Mouse (Mus musculus) mouse trophoblast stem cell (cell line): ENCODE data around the gene Sh3bgrl3.

Experiments
- in situ Hi-C, 2 experiments: fragments of 300-500 bp; cut with MseI, MboI; formaldehyde crosslinking; loops; 2 replicates in 1 of 2; 3 replicates in 1 of 2; pipeline ENCODE4 v1.15.1; 2025

Sh3bgrl3 gene

DNA sequence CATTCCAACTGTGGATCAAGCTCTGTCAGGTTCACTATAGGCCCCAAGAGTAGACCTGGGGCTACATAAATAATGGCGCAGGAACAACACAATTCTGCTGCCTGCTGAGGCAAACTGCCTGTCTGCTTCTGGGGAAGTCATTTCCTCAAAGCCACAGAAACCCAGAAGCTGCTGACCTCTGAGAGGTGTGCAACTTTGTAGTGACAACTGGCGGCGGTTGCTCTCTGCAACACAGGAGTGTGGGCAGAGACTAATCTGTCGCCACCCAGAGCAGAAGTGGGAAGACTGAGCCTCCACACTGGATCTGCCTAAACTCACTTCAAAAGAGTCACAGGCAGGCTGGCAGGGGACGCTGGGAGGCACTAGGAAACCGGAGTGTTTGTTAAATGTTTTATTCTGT is 893 bp upstream of the Sh3bgrl3 start:
- in situ Hi-C loops: loop anchor here in 1 of 2 experiments (5.0 kb wide), 1 partner anchor 37 kb away; no protein-coding TSS in a partner anchor

DNA sequence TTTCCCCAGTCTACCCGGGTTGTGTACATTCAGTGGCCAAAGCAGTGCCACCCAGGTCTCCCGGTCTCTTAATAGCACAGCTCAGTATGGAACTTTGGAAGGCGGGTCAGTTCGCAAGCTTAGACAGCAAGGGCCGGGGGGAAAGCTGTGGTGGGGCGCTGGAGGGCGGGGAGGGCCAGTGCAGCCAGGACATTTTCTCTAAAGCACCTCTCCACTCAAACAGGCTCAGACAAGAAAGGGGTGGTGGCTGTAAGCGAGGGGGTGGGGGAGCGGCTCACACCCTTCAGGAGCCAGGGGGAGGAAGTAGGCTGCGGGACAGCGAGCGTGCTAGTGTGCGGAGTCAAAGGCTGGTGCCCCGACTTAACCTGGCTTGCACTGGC is 384 bp upstream of the Sh3bgrl3 start:
- in situ Hi-C loops: loop anchor here in 1 of 2 experiments (5.0 kb wide), 1 partner anchor 37 kb away; no protein-coding TSS in a partner anchor

- in situ Hi-C loops: loop anchor here in 1 of 2 experiments (5.0 kb wide), 1 partner anchor 35 kb away; no protein-coding TSS in a partner anchor
Measured at GRCm38 (mm10) chr4:134127793-134128192, 796 bp downstream of the Sh3bgrl3 start.

GRCm38 (mm10) chr4:134127121-134127455 is 1.5 kb downstream of the Sh3bgrl3 start:
- in situ Hi-C loops: loop anchor here in 1 of 2 experiments (5.0 kb wide), 1 partner anchor 35 kb away; no protein-coding TSS in a partner anchor

DNA sequence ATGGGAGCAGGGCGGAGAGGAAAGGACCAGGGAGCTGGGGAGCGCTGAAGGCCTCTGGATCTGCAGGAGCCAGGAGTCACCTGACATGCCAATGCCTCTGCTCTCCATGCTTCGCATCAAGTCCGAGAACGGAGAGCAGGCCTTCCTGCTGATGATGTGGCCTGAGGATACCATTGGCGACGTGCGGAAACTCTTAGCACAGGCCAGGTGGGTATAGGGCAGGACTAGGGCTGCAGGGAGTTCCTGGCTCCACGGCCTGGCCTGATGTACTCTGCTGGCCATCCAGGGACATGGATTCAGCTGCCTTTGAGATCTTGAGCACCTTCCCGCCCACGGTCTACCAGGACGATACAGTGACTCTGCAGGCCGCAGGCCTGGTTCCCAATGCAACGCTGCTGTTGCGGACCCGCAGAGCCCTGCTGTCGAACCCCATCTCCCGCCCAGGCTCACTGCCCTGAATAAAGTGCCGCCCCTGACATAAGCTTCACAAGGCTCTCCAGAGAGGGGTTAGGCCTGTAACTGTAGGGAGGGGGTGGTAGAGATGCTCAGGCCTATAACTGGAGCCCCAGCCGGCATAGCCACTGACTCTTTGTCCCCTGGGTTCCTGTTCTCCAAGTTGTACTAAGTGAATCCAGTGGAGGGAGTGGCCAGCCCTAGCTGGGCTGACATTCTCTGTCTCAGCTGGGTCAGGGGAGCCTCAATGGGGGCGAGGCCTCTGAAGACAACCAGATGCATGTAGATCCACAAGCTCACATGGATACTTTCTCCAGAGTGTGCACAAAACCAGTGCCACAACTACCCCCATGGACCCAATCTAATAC is 2.1 kb downstream of the Sh3bgrl3 start:
- in situ Hi-C loops: loop anchor here in 1 of 2 experiments (5.0 kb wide), 1 partner anchor 34 kb away; no protein-coding TSS in a partner anchor

- in situ Hi-C loops: loop anchor here in 1 of 2 experiments (5.0 kb wide), 1 partner anchor 33 kb away; no protein-coding TSS in a partner anchor
Measured at GRCm38 (mm10) chr4:134125383-134126060, 3.1 kb downstream of the Sh3bgrl3 start.

DNA sequence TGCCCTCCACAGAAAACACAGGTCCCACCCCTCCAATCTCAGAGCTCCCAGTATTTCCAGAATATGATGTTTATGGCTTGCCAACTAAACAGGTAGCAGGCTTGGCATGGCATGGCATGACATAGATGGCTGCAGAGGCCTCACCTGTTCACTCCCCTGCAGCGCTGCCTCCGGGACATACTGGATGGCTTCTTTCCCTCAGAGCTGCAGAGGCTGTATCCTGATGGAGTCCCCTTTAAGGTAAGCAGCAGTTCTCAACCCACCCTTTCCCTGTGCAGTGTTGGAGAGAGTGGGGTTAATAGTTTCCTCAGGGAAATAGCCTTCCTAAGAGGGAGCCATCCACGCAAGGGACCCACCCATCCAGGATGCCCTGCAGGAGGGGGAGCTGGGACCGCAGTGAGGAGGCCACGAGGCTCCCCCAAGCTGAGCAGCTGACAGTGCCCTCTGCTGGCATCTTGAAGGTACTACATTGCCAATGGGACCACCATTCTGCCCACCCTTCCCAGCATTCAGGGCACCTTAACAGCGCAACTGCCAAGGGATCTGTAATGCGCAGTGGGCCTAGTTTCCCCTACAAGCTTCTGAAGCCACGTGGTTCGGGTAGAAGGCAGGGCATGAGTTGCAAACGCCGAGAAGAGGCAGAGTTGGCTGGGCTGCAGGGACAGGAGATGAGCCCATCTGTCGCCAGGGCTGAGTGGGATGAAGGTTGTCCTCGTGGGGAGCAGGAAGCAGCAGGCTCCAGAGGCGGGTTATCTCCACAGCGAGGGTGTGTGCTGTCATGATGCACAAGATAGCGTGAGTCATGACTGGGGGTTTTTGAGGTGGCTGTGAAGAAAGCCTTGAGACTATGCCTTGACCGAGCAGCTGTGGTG is 4.7 kb downstream of the Sh3bgrl3 start:
- in situ Hi-C loops: no loop called here

GRCm38 (mm10) chr4:134123147-134123546 is 5.4 kb downstream of the Sh3bgrl3 start:
- in situ Hi-C loops: no loop called here

- in situ Hi-C loops: no loop called here
Measured at GRCm38 (mm10) chr4:134122281-134122680, 6.3 kb downstream of the Sh3bgrl3 start.

GRCm38 (mm10) chr4:134121571-134121970 is 7.0 kb downstream of the Sh3bgrl3 start:
- in situ Hi-C loops: no loop called here

GRCm38 (mm10) chr4:134120916-134121315 is 7.7 kb downstream of the Sh3bgrl3 start:
- in situ Hi-C loops: no loop called here

DNA sequence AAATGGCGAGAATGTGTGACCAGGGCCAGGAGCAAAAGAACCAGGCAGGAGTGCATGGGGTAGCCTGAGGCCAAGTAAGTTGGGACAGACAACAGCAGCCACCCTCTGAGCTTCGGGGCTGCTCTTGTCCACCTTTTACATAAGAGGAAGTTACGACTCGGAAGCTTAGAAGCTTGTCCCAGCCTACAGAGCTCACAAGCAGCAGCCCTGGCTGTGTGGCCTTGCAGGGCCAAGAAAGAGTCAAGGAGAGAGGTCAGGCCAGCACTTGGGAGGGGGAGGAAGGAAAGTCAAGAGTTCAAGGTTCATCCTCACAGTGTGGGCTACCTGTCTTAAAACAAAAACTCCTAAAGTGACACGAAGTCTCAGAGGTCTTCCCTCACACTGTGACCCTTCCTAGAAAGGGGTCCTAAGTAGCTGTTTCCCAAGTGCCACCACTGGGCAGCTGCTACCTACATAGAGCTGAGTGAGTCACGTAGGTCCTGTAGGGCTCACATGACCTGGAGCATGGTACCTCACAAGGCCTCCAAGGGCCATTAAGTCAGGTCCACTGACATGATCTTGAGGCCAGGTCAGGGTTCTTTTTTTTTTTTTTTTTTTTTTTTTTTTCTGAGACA is 8.3 kb downstream of the Sh3bgrl3 start:
- in situ Hi-C loops: no loop called here

GRCm38 (mm10) chr4:134119644-134120043 is 8.9 kb downstream of the Sh3bgrl3 start:
- in situ Hi-C loops: no loop called here

DNA sequence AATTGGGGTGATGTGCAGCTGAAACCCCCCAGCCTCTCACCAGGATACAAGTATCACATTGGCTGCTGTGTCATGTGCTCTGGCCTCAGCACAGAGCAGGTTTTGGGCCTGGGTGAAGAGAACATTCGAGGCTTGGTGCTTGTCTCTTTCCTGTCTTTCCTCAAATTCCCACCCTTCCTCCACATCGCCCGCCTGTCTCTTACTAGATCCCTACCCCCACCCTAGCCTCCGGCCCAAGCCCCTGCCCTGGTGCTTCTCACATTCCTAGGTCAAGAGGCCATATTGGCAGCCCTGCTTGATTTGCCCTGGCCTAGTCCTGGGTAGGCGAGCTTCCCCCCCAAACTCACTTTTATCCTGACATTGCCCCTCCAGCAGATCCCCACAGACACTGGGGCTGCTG is 9.5 kb downstream of the Sh3bgrl3 start:
- in situ Hi-C loops: no loop called here

DNA sequence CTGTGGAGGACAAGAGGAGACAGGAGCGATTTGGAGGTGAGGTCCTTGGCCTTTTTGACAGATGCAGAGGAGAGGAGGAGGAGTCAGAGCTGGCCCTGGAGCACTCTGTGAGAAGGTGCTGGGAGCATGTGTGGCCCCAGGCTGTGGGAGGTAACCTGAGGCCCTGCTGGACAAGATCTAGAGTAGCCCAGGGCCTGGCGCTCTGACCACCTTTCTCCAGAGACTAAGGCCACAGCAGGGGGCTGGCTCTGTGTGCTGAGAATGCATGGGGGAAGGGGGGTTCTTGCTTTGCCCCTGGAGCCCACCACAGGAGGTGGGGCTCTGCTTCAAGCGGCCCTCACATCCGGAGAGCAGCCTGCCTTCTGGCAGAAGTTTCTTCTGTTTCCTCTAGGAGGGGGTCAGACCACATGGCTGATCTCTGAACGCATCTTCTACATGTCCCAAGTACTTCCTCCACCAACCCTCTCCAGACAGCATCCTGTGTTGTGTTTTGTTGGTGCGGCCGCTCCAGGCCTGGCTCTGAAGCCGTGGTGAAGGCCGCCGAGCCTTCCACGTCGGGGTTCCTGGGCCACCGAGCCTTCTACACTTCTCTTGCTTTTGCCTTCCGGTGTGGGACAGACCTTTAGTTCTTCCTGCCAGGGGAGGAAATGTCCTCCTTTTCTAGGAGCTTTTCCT is 10.3 kb downstream of the Sh3bgrl3 start:
- in situ Hi-C loops: no loop called here

GRCm38 (mm10) chr4:134117012-134117411 is 11.6 kb downstream of the Sh3bgrl3 start:
- in situ Hi-C loops: no loop called here

- in situ Hi-C loops: no loop called here
Measured at GRCm38 (mm10) chr4:134116501-134116900, 12.1 kb downstream of the Sh3bgrl3 start.

DNA sequence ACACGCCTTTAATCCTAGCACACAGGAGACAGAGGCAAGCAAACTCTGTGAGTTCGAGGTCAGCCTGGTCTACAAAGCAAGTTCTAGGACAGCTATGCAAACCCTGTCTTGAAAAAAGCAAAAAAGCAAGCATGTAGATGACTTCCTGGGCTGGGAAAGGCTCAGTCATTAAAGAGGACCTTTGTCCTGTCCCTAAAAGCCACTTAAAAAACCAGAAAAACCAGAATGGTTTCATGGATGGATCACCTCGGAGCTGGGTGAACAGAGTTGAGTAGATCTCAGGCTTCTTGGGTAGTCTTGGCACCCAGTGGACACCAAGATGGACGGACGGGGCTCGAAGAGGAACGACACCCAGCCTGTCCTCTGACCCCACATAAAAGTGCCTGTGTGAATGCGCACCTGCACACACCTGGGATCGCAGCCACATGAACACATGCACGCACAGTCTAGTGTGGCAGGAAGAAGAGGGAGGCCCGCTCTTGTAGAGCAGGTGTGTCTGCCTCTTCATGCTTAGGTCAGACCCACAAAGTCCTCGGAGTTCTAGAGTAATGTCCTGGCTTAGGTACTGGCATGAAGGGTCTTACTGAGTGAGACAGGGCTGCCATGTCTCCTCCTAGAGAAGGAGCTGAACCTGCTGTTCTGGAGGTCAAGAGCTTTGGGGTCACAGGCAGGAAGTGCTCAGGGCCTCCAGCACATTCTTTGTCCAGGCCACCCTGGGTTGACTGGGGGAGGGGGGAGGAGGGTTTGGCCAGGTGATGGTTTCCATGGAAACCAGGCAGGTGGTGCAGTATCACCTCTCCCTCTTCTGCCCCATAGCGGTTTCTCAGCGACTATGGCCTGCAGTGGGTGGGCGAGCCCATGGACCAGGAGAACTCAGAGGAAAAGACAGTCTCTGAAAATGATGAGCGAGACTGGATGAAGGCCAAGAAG is 13.1 kb downstream of the Sh3bgrl3 start:
- in situ Hi-C loops: no loop called here

- in situ Hi-C loops: no loop called here
Measured at GRCm38 (mm10) chr4:134114038-134114437, 14.6 kb downstream of the Sh3bgrl3 start.
